ENCODE assay signal across 20 mouse cellular contexts in the genomic region with DNA sequence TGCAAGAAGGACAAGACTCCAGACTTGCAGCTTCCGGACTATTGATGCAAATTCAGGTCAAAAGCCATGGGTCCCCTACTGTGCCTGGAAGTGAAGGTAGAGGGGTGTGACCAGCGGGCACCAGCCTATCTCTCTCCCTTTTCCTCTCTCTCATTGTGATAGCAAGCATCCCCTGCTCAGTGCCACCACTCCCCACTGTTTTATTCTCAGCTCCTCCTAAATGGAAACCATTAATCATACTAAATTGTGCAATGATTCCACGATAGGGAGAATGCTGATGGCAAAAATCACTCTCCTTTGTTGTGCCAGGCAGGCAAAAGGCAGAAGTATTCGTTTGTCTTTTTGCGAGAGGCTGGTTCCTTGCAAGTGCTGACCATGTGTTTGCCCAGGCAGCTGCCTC.
DNase-seq lines count a peak whose midpoint lies in the region; ATAC-seq lines count a peak whose summit lies in the region.
"Had no signal": no experiment of that assay in that cellular context is flagged by ENCODE, and none has a peak within 500 bp of the region (broad histone marks: within the 10 kb centered on the region; RNA-seq: fewer than 3 reads in every experiment).

No protein-coding gene starts in this region.

- H3K9ac ChIP-seq in hindbrain, embryonic 12.5 days, result no peak overlapping the region
- H3K9ac ChIP-seq in midbrain, embryonic 16.5 days (ENCODE audit: low read depth, low read length), result no peak overlapping the region
- H3K9ac ChIP-seq in midbrain, embryonic 14.5 days (replicated peaks; ENCODE audit: low read length), result no peak overlapping the region
- H3K9ac ChIP-seq in forebrain, embryonic 14.5 days (ENCODE audit: low read length), result no peak overlapping the region
- no peak overlapping the region for H3K9ac ChIP-seq in neural tube, embryonic 14.5 days (replicated peaks; ENCODE audit: low read depth, low read length)
- H3K9ac ChIP-seq: embryonic facial prominence, embryonic 15.5 days; intestine, embryonic 15.5 days; liver, embryonic 14.5 days; lung, embryonic 15.5 days; midbrain, embryonic 12.5 days had no signal

- DNase-seq in hindbrain, embryonic 10.5 days (ENCODE audit: low spot score), result no peak
- DNase-seq in midbrain, embryonic 14.5 days, result no peak
- DNase-seq in forebrain, embryonic 14.5 days (ENCODE audit: low spot score), result no peak
- DNase-seq in cerebellum, adult 11-12 months, result no peak
- no peak for DNase-seq in gastrocnemius, postnatal 36 days
- DNase-seq: cerebellum, adult 9-11 months; heart, adult 2 months; heart, postnatal 36 days; right cerebral cortex, adult 18-20 months had no signal

- H3K36me3 ChIP-seq in hindbrain, embryonic 12.5 days, result no peaks in the 10 kb centered on the region
- peaks cover 11% of the 10 kb centered on the region for H3K36me3 ChIP-seq in hindbrain, embryonic 10.5 days
- peaks cover 2% of the 10 kb centered on the region; the same call in 1 of the 2 replicates for H3K36me3 ChIP-seq in midbrain, embryonic 16.5 days (ENCODE audit: control insufficient read depth, insufficient read depth, low read length)
- H3K36me3 ChIP-seq in midbrain, embryonic 14.5 days (ENCODE audit: control insufficient read depth, insufficient read depth, low read length), result peaks cover 3% of the 10 kb centered on the region; the same call in 1 of the 2 replicates
- peaks cover 8% of the 10 kb centered on the region; the same call in 1 of the 2 replicates for H3K36me3 ChIP-seq in forebrain, embryonic 14.5 days (ENCODE audit: control insufficient read depth, insufficient read depth, low read length)
- H3K36me3 ChIP-seq in neural tube, embryonic 14.5 days (ENCODE audit: control insufficient read depth, insufficient read depth, low read length), result no peaks in the 10 kb centered on the region
- H3K36me3 ChIP-seq: embryonic facial prominence, embryonic 15.5 days; intestine, embryonic 15.5 days; lung, embryonic 15.5 days had no signal

- H3K27ac ChIP-seq in hindbrain, embryonic 12.5 days, result peak overlapping the region; percentile 49; the same call in 1 of the 2 replicates
- no peak overlapping the region for H3K27ac ChIP-seq in hindbrain, embryonic 10.5 days
- H3K27ac ChIP-seq in midbrain, embryonic 16.5 days (ENCODE audit: low read length), result 0 out of 2 replicates have a peak overlapping the region, but pooled peaks have one; percentile 22
- H3K27ac ChIP-seq in midbrain, embryonic 14.5 days (replicated peaks; ENCODE audit: low read depth, low read length), result no peak overlapping the region
- H3K27ac ChIP-seq in forebrain, embryonic 14.5 days (ENCODE audit: low read depth, low read length), result peak overlapping the region; percentile 74; the same call in 1 of the 2 replicates
- H3K27ac ChIP-seq in neural tube, embryonic 14.5 days (ENCODE audit: low read depth, low read length), result peak overlapping the region; percentile 61
- H3K27ac ChIP-seq: heart, adult 2 months; intestine, embryonic 15.5 days; liver, embryonic 14.5 days; macrophage; midbrain, embryonic 12.5 days; stomach, postnatal 0 days had no signal

- no peak overlapping the region for H3K4me2 ChIP-seq in hindbrain, embryonic 12.5 days (replicated peaks)
- no peak overlapping the region for H3K4me2 ChIP-seq in midbrain, embryonic 16.5 days (ENCODE audit: low read length)
- no peak overlapping the region for H3K4me2 ChIP-seq in midbrain, embryonic 14.5 days (ENCODE audit: low read length)
- H3K4me2 ChIP-seq in forebrain, embryonic 14.5 days (ENCODE audit: low read length), result no peak overlapping the region
- no peak overlapping the region for H3K4me2 ChIP-seq in neural tube, embryonic 14.5 days (ENCODE audit: low read depth, low read length)
- H3K4me2 ChIP-seq: embryonic facial prominence, embryonic 15.5 days; intestine, embryonic 15.5 days; lung, embryonic 15.5 days; midbrain, embryonic 12.5 days had no signal

- H3K4me3 ChIP-seq in hindbrain, embryonic 12.5 days, result no peak overlapping the region
- H3K4me3 ChIP-seq in hindbrain, embryonic 10.5 days, result no peak overlapping the region
- no peak overlapping the region for H3K4me3 ChIP-seq in midbrain, embryonic 16.5 days (ENCODE audit: low read depth, low read length)
- H3K4me3 ChIP-seq in midbrain, embryonic 14.5 days (replicated peaks; ENCODE audit: low read depth, low read length), result no peak overlapping the region
- H3K4me3 ChIP-seq in forebrain, embryonic 14.5 days (ENCODE audit: low read depth, low read length), result no peak overlapping the region
- no peak overlapping the region for H3K4me3 ChIP-seq in neural tube, embryonic 14.5 days (ENCODE audit: low read depth, low read length)
- H3K4me3 ChIP-seq: embryonic facial prominence, embryonic 15.5 days; heart, adult 2 months; intestine, embryonic 15.5 days; lung, embryonic 15.5 days; midbrain, embryonic 12.5 days had no signal

- H3K27me3 ChIP-seq in hindbrain, embryonic 12.5 days, result 0 out of 2 replicates have a peak, but pooled peaks cover 3% of the 10 kb centered on the region
- no peaks in the 10 kb centered on the region for H3K27me3 ChIP-seq in hindbrain, embryonic 10.5 days (ENCODE audit: insufficient read depth, poor library complexity, severe bottlenecking)
- no peaks in the 10 kb centered on the region for H3K27me3 ChIP-seq in midbrain, embryonic 16.5 days (ENCODE audit: control insufficient read depth, insufficient read depth, low read depth, low read length)
- H3K27me3 ChIP-seq in midbrain, embryonic 14.5 days (ENCODE audit: control insufficient read depth, insufficient read depth, low read length), result no peaks in the 10 kb centered on the region
- no peaks in the 10 kb centered on the region for H3K27me3 ChIP-seq in forebrain, embryonic 14.5 days (replicated peaks; ENCODE audit: control insufficient read depth, insufficient read depth, low read length)
- H3K27me3 ChIP-seq in neural tube, embryonic 14.5 days (ENCODE audit: control insufficient read depth, insufficient read depth, low read length), result no peaks in the 10 kb centered on the region
- H3K27me3 ChIP-seq: CH12.LX; embryonic facial prominence, embryonic 15.5 days; intestine, embryonic 15.5 days; lung, embryonic 15.5 days; midbrain, embryonic 12.5 days had no signal

- intact Hi-C loops in gastrocnemius, postnatal 36 days (cut with DNase I), result no loop called here

- WGBS in hindbrain, embryonic 12.5 days, result 46% methylated on average over 5 of the region's 5 CpGs
- 49% methylated on average over 5 of the region's 5 CpGs for WGBS in hindbrain, embryonic 10.5 days
- 52% methylated on average over 5 of the region's 5 CpGs for WGBS in midbrain, embryonic 16.5 days
- 62% methylated on average over 5 of the region's 5 CpGs for WGBS in midbrain, embryonic 14.5 days
- 59% methylated on average over 5 of the region's 5 CpGs for WGBS in forebrain, embryonic 14.5 days
- WGBS in neural tube, embryonic 14.5 days, result 31% methylated on average over 5 of the region's 5 CpGs

- H3K4me1 ChIP-seq in hindbrain, embryonic 12.5 days, result peaks cover 15% of the 10 kb centered on the region
- peaks cover 36% of the 10 kb centered on the region; the same call in 1 of the 2 replicates for H3K4me1 ChIP-seq in hindbrain, embryonic 10.5 days (replicated peaks)
- peaks cover 9% of the 10 kb centered on the region; the same call in 1 of the 2 replicates for H3K4me1 ChIP-seq in midbrain, embryonic 16.5 days (ENCODE audit: control insufficient read depth, insufficient read depth, low read length)
- peaks cover 3% of the 10 kb centered on the region; the same call in 1 of the 2 replicates for H3K4me1 ChIP-seq in midbrain, embryonic 14.5 days (ENCODE audit: control insufficient read depth, insufficient read depth, low read length)
- H3K4me1 ChIP-seq in forebrain, embryonic 14.5 days (ENCODE audit: control insufficient read depth, insufficient read depth, low read length), result peaks cover 9% of the 10 kb centered on the region
- peaks cover 17% of the 10 kb centered on the region; the same call in 1 of the 2 replicates for H3K4me1 ChIP-seq in neural tube, embryonic 14.5 days (ENCODE audit: control insufficient read depth, insufficient read depth, low read length)

- ATAC-seq in hindbrain, embryonic 12.5 days (ENCODE audit: low FRiP score), result no peak
- no peak for ATAC-seq in midbrain, embryonic 16.5 days
- ATAC-seq in midbrain, embryonic 14.5 days (ENCODE audit: low FRiP score, low TSS enrichment), result no peak
- ATAC-seq in forebrain, embryonic 14.5 days, result peak; percentile 52
- peak; percentile 54; the same call in 1 of the 2 replicates for ATAC-seq in neural tube, embryonic 14.5 days (ENCODE audit: low read depth)
- ATAC-seq: intestine, embryonic 15.5 days had no signal

- no peaks in the 10 kb centered on the region for H3K9me3 ChIP-seq in hindbrain, embryonic 12.5 days (replicated peaks)
- no peaks in the 10 kb centered on the region for H3K9me3 ChIP-seq in hindbrain, embryonic 10.5 days
- H3K9me3 ChIP-seq in midbrain, embryonic 16.5 days (replicated peaks; ENCODE audit: control insufficient read depth, low read length, poor library complexity, severe bottlenecking), result no peaks in the 10 kb centered on the region
- no peaks in the 10 kb centered on the region for H3K9me3 ChIP-seq in midbrain, embryonic 14.5 days (ENCODE audit: control insufficient read depth, low read length)
- H3K9me3 ChIP-seq in forebrain, embryonic 14.5 days (replicated peaks; ENCODE audit: control insufficient read depth, low read length), result no peaks in the 10 kb centered on the region
- no peaks in the 10 kb centered on the region for H3K9me3 ChIP-seq in neural tube, embryonic 14.5 days (ENCODE audit: control insufficient read depth, low read length)
- H3K9me3 ChIP-seq: embryonic facial prominence, embryonic 15.5 days; intestine, embryonic 15.5 days; lung, embryonic 15.5 days; midbrain, embryonic 12.5 days had no signal

Comparison
In these comparisons a context has a peak if more than half of its experiments do, and no peak if none do; other contexts are left out.
1. H3K27ac ChIP-seq: peak in hindbrain, embryonic 12.5 days (single experiment), midbrain, embryonic 16.5 days (single experiment), forebrain, embryonic 14.5 days (single experiment) and neural tube, embryonic 14.5 days (single experiment); none in hindbrain, embryonic 10.5 days (single experiment) and midbrain, embryonic 14.5 days (single experiment).
2. ATAC-seq: peak in forebrain, embryonic 14.5 days (single experiment) and neural tube, embryonic 14.5 days (single experiment); none in hindbrain, embryonic 12.5 days (single experiment), midbrain, embryonic 16.5 days (single experiment) and midbrain, embryonic 14.5 days (single experiment).